Mouse (Mus musculus) limb, embryonic 15.5 days (tissue): ENCODE results near the gene Sfxn3. TPM values are rescaled to one million over a fixed set of nuclear protein-coding genes. Genes with fewer than 3 reads are reported as not detected.

Experiments used
- ATAC-seq: fragments of 200-750 bp; cut with Nextera tagmentation; 2 replicates; pipeline ENCODE4 v1.8.0; 2017; ENCODE audit warnings: low read depth, moderate TSS enrichment; ENCODE audit not compliant: insufficient number of reproducible peaks, low FRiP score, low TSS enrichment
- H3K27ac ChIP-seq: fragments of 300-500 bp; sonication (generic); 2 replicates; pipeline ENCODE4 v1.5.1; 2015; ENCODE audit warnings: moderate library complexity, mild to moderate bottlenecking, inconsistent platforms
- H3K27me3 ChIP-seq: fragments of 300-500 bp; sonication (generic); 2 replicates; pipeline ENCODE4 v1.6.1; 2015; ENCODE audit warnings: inconsistent platforms
- H3K36me3 ChIP-seq: fragments of 300-500 bp; sonication (generic); 2 replicates; pipeline ENCODE4 v1.6.1; 2015; ENCODE audit warnings: inconsistent platforms
- H3K4me1 ChIP-seq: fragments of 300-500 bp; sonication (generic); 2 replicates; pipeline ENCODE4 v1.6.1; 2015; ENCODE audit warnings: inconsistent platforms
- H3K4me2 ChIP-seq: fragments of 300-500 bp; sonication (generic); 2 replicates; pipeline ENCODE4 v1.6.1; 2015; ENCODE audit warnings: mild to moderate bottlenecking, inconsistent platforms
- H3K4me3 ChIP-seq: fragments of 300-500 bp; sonication (generic); 2 replicates; pipeline ENCODE4 v1.5.1; 2015; ENCODE audit warnings: mild to moderate bottlenecking, inconsistent platforms
- H3K9ac ChIP-seq: fragments of 300-500 bp; sonication (generic); 2 replicates; pipeline ENCODE4 v1.6.1; 2015; ENCODE audit warnings: inconsistent platforms
- H3K9me3 ChIP-seq: fragments of 300-500 bp; sonication (generic); 2 replicates; pipeline ENCODE4 v1.6.1; 2016; ENCODE audit warnings: inconsistent platforms
- WGBS: fragments of 180-500 bp; shearing (Covaris S2); methylation state at CpG from one replicate; pipeline ENCODE4 v1.1.7; 2015; 5-methylcytosine and 5-hydroxymethylcytosine counted together
- polyA plus RNA-seq: library from polyadenylated mRNA; unstranded; fragments of >200 nt; fragmentation: Nextera tagmentation; extraction: Ambion mirVana; gene quantifications from 2 replicates; pipeline ENCODE4 v1.2.1, GENCODE M21; 2015

Sfxn3 gene
- polyA plus RNA-seq, 1 experiment from 2014 or later: 33.8 TPM

GRCm38 (mm10) chr19:45053451-45053850 lies 6.1 kb downstream of the Sfxn3 start:
- Histone ChIP-seq H3K27me3 (no peaks in the 10 kb centered on the region), H3K9ac (no peak overlapping the region), H3K4me1 (peaks cover 30% of the 10 kb centered on the region), H3K4me3 (no peak overlapping the region), H3K4me2 (no peak overlapping the region), H3K27ac (no peak overlapping the region), H3K36me3 (peaks cover 52% of the 10 kb centered on the region), H3K9me3 (no peaks in the 10 kb centered on the region)
- WGBS: 89% methylated on average over 8 of the region's 8 CpGs
- no peak for ATAC-seq

- no peak overlapping the region for H3K9ac ChIP-seq
Observed at GRCm38 (mm10) chr19:45054892-45055690, 7.8 kb downstream of the Sfxn3 start.

GRCm38 (mm10) chr19:45056364-45056763 lies 9.1 kb downstream of the Sfxn3 start:
- whole genome bisulfite sequencing: 47% methylated on average over 4 of the region's 4 CpGs
- peak overlapping the region; percentile 97; the same call in 1 of the 2 replicates for H3K27ac ChIP-seq
- ATAC-seq: no peak
- no peaks in the 10 kb centered on the region for H3K27me3 ChIP-seq
- no peak overlapping the region for H3K4me3 ChIP-seq
- H3K4me1 ChIP-seq: peaks cover 24% of the 10 kb centered on the region
- no peak overlapping the region for H3K9ac ChIP-seq
- 0 out of 2 replicates have a peak overlapping the region, but pooled peaks have one; percentile 12 for H3K4me2 ChIP-seq
- peaks cover 36% of the 10 kb centered on the region for H3K36me3 ChIP-seq
- H3K9me3 ChIP-seq: no peaks in the 10 kb centered on the region

More at GRCm38 (mm10) chr19:45054892-45055690, 7.8 kb downstream of the Sfxn3 start:
- 81% methylated on average over 6 of the region's 6 CpGs for WGBS
- Histone ChIP-seq H3K9me3 (no peaks in the 10 kb centered on the region), H3K4me1 (peaks cover 24% of the 10 kb centered on the region), H3K27ac (no peak overlapping the region), H3K36me3 (peaks cover 45% of the 10 kb centered on the region), H3K27me3 (no peaks in the 10 kb centered on the region), H3K4me3 (no peak overlapping the region), H3K4me2 (no peak overlapping the region)
- no peak for ATAC-seq

GRCm38 (mm10) chr19:45056908-45057698 lies 9.8 kb downstream of the Sfxn3 start:
- Histone ChIP-seq H3K4me1 (peaks cover 24% of the 10 kb centered on the region), H3K9ac (0 out of 2 replicates have a peak overlapping the region, but pooled peaks have one; percentile 46), H3K9me3 (no peaks in the 10 kb centered on the region), H3K4me3 (peak overlapping the region; percentile 56), H3K36me3 (peaks cover 32% of the 10 kb centered on the region), H3K4me2 (peak overlapping the region; percentile 70), H3K27me3 (no peaks in the 10 kb centered on the region), H3K27ac (peak overlapping the region; percentile 97)
- WGBS: 66% methylated on average over 7 of the region's 7 CpGs
- ATAC-seq: no peak

DNA sequence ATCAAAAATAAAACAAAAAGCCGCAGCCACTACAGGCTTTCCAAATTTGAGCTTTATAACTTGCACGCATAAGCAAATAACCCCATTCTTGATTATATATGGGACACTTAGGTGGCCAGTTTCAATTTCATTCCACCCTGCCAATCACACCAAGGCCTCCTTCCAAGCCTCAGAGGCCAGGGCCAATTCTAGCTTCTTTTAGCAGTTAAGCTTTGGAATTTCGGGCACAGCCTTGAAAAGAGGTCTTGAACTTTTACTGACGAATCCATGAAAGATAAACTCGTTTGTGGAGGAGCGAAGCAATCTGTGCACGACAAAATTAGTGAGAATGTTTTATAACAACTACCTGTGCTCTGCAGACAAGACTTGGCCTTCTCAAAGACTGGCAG lies 10.4 kb downstream of the Sfxn3 start:
- Histone ChIP-seq H3K9me3 (no peaks in the 10 kb centered on the region), H3K36me3 (peaks cover 26% of the 10 kb centered on the region), H3K9ac (peak overlapping the region; percentile 46), H3K4me2 (peak overlapping the region; percentile 70), H3K27me3 (no peaks in the 10 kb centered on the region), H3K27ac (peak overlapping the region; percentile 97), H3K4me3 (peak overlapping the region; percentile 56), H3K4me1 (peaks cover 24% of the 10 kb centered on the region)
- ATAC-seq: no peak
- 33% methylated on average over 7 of the region's 7 CpGs for WGBS

- Histone ChIP-seq H3K4me2 (peak overlapping the region; percentile 70), H3K27me3 (no peaks in the 10 kb centered on the region), H3K9ac (peak overlapping the region; percentile 70), H3K36me3 (peaks cover 21% of the 10 kb centered on the region; the same call in 1 of the 2 replicates), H3K9me3 (no peaks in the 10 kb centered on the region), H3K27ac (peak overlapping the region; percentile 97), H3K4me1 (peaks cover 24% of the 10 kb centered on the region), H3K4me3 (peak overlapping the region; percentile 56)
- ATAC-seq: peak; percentile 94
- WGBS: under 1% methylated on average over 34 of the region's 34 CpGs
Observed at GRCm38 (mm10) chr19:45058113-45058839, 11.0 kb downstream of the Sfxn3 start.

DNA sequence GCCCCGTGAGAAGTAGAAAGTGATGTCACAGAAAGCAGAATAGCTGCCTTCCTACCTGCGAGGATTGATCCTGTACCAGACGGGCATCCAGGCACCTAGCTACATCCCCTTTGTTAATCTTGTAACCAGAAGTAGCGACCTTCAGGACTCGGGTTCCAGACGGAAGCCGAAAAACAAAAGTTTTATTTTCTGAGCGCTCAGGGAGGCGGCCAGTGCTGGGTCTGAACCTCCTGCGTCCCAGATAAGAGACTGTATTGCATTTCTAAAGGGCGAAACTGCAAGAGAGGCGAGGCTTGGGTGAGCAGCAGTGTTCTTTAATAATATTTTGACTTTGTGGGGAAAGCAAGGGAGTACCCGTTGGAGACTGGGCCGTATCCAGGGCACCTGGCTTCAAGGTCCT lies 11.5 kb downstream of the Sfxn3 start:
- H3K4me1 ChIP-seq: peaks cover 25% of the 10 kb centered on the region
- peaks cover 15% of the 10 kb centered on the region; the same call in 1 of the 2 replicates for H3K36me3 ChIP-seq
- no peak for ATAC-seq
- H3K4me3 ChIP-seq: peak overlapping the region; percentile 56
- under 1% methylated on average over 14 of the region's 14 CpGs for WGBS
- no peaks in the 10 kb centered on the region for H3K9me3 ChIP-seq
- peak overlapping the region; percentile 70 for H3K9ac ChIP-seq
- peaks cover 3% of the 10 kb centered on the region for H3K27me3 ChIP-seq
- peak overlapping the region; percentile 97 for H3K27ac ChIP-seq
- H3K4me2 ChIP-seq: peak overlapping the region; percentile 70

DNA sequence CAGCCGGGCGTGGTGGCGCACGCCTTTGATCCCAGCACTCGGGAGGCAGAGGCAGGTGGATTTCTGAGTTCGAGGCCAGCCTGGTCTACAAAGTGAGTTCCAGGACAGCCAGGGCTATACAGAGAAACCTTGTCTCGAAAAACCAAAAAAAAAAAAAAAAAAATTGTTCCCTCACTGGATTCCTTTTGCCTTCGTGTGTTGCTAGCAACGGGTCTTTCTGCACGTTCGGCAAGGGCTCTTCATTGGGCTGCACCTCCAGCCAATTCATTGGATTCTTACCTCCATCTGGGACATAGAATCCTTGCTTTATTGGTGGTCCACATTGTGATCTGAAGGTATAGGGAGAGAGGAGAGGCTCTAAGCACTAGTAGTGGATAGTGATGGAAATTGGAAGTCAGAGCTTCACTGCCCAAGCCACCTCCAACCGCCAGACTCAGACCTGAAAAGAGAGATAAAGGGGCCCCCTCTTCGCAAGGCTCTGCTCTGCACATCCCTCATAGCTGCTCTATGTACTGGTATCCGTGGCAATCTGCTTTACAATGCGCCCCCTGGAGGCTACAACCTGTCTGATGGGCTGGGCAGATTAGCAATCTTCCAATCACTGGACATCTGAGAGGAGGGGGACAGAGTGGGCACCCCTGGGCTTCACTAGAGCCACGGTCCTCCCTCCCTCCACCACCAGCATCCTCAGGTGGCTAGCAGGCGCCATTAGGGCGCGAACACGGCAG lies 16.4 kb downstream of the Sfxn3 start:
- peaks cover 51% of the 10 kb centered on the region for H3K27me3 ChIP-seq
- no peak for ATAC-seq
- no peak overlapping the region for H3K27ac ChIP-seq
- no peak overlapping the region for H3K4me3 ChIP-seq
- H3K4me2 ChIP-seq: no peak overlapping the region
- H3K9me3 ChIP-seq: no peaks in the 10 kb centered on the region
- no peak overlapping the region for H3K9ac ChIP-seq
- H3K36me3 ChIP-seq: no peaks in the 10 kb centered on the region
- peaks cover 11% of the 10 kb centered on the region for H3K4me1 ChIP-seq
- WGBS: 41% methylated on average over 20 of the region's 20 CpGs

DNA sequence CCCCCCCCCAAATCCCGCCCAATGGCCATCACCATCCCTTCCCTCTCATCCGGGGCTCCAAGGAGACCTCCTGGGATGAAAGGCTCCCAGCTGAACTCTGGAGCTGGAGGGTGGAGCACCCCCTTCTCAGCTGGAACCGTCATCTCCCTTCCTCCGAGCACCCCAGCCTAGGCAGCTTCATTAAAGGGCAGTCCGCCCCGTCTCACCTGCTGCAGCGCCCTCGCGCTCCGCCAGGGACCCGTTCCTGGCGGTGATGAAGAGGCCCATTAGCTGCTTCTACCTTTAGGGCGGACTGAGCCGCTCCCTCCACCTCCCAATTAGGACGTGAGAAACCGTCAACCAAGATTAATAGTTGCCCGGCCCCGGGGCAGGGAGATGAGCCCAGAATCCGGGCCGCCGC lies 17.9 kb downstream of the Sfxn3 start:
- Histone ChIP-seq H3K9me3 (no peaks in the 10 kb centered on the region), H3K36me3 (no peaks in the 10 kb centered on the region), H3K9ac (no peak overlapping the region), H3K4me1 (peaks cover 4% of the 10 kb centered on the region; the same call in 1 of the 2 replicates), H3K4me2 (no peak overlapping the region), H3K27ac (no peak overlapping the region), H3K27me3 (peaks cover 60% of the 10 kb centered on the region), H3K4me3 (no peak overlapping the region)
- 6% methylated on average over 21 of the region's 21 CpGs for WGBS
- ATAC-seq: no peak

- Histone ChIP-seq H3K9ac (no peak overlapping the region), H3K36me3 (no peaks in the 10 kb centered on the region), H3K27ac (no peak overlapping the region), H3K27me3 (peaks cover 60% of the 10 kb centered on the region), H3K4me3 (no peak overlapping the region), H3K9me3 (no peaks in the 10 kb centered on the region), H3K4me1 (peaks cover 4% of the 10 kb centered on the region; the same call in 1 of the 2 replicates), H3K4me2 (no peak overlapping the region)
- no peak for ATAC-seq
- 25% methylated on average over 17 of the region's 17 CpGs for WGBS
Observed at GRCm38 (mm10) chr19:45067170-45067569, 19.9 kb downstream of the Sfxn3 start.
